Mouse (Mus musculus) liver, embryonic 14.5 days (tissue): Measurements from ENCODE around the gene Kansl1l.

Experiments
- CTCF ChIP-seq: IDR thresholded peaks from 2 replicates; pipeline ENCODE4 v1.5.1; 2016; ENCODE audit warnings: antibody characterized with exemption, low read depth, control low read depth
- EP300 ChIP-seq: IDR thresholded peaks from 2 replicates; pipeline ENCODE4 v1.6.1; 2016; ENCODE audit warnings: antibody characterized with exemption, low read depth

- TF ChIP-seq CTCF (no peak), EP300 (no peak)
Observed at GRCm38 (mm10) chr1:66805408-66805807, 12.0 kb downstream of the Kansl1l start.
